Mouse (Mus musculus) 3T3-L1 (cell line): ENCODE results near the gene 1810062G17Rik.

Source experiments
- DNase-seq: peaks from one replicate; pipeline ENCODE4 v3.0.0-alpha.2; 2015; ENCODE audit warnings: low read depth, low spot score

The 1810062G17Rik gene

GRCm38 (mm10) chr3:36505306-36505705 is 29.6 kb downstream of the 1810062G17Rik start:
- DNase-seq = no peak

DNA sequence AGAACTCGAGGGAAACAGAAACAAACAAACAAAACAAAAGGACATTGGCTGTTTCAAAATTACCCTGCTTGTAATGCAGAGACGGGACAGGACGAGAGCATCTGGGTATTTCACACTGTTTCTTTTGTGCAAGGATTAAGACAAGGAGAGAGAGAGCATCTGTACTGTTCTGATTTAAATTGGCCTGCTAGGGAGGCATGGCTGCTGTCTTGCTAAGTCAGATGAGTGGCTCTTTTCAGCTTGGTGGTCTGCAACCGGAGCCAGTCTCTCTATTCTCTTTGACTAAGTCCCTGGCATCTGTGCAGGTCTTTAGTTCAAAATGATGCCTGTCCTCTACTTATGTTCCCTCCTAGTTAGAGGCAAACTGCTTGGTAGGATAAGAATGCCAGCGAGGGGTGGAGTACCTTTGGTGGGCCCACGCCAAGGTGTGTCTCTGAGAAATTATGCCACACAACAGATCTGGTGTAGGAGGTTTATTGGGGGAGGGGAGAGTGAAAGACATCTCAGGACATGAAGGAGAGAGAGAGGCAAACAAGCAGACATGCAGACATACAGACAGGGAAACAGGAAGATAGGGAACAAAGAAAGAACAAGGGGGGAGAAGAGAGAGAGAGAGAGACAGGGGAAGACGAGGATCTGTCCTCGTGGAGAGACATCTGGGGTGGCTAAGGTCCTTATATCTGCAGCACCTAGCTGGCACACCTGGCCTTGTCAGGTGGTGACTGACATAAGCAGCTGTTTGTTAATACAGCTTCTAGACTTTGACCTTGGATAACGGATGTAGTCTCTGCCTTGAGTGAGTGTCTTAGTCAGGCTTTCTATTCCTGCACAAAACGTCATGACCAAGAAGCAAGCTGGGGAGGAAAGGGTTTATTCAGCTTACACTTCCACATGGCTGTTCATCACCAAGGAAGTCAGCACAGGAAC is 30.3 kb downstream of the 1810062G17Rik start:
- DNase-seq = no peak

DNA sequence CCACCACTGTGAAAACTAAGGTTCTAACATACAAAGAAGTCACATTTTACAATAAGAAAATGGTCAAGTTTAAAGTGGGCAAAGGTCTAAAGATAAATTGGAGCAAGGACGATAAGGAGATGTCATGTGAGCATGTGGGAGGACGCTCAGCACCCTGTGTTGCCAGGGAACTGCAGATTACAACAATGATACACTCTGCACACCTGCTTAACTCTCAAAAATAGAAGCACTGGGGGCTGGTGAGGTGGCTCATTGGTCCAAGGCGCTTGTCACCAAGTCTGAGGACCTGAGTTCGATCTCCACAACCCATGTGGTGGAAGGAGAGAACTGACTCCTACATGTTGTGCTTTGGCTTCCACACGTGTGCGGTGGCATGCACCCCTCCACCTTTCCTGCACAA is 35.8 kb downstream of the 1810062G17Rik start:
- no peak for DNase-seq

GRCm38 (mm10) chr3:36516196-36516595 is 40.5 kb downstream of the 1810062G17Rik start:
- DNase-seq = no peak

DNA sequence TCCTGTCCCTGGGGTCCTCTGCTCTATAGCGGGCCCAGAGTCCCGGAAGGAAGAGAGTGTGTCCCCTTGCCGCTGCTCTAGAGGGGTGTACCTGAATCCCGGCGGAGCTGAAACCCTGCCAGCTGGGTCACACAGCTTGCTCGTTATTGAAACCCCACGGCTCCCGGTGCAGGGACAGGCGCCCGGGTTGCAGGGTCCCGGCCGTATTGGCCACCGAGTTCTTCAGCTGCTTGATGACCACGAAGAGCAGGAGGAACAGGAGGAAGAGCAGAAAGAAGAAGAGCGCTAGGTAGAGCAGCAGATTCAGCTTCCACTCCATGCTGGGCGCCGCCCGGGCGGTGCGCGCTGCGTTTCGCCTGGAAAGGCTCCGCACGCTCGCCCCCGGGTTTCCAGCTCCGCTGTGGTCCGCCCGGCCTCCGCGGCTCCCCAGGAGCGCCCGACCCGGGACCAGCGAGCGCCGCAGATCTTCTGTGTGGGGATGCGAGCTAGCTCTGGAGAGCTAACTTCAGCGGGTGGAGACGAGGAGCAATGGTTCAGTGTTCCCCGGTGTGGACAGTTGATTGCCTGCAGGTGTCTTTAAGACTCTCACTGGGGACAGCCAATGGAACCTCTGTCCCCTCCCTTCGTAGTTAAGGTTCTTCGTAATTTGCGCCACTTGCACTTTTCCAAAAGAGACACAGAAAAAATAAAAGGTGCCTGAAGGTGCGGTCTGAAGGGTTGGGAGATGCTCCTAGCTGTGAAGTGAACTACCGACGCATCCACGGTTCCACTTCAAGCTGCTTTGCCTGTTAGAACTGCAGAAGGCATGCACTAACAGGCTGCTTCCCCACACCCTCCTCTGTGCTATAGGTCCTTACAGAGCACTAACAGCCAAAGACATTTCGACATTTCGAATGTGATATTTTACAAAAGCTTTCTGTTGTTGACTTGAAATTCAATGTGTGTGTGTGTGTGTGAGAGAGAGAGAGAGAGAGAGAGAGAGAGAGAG is 45.6 kb downstream of the 1810062G17Rik start, which contains the start of gene Gm11549:
Gene Gm11549, minus strand, starts transcription at position 741 of the 988 bp plus-strand sequence.
- DNase-seq = no peak

DNA sequence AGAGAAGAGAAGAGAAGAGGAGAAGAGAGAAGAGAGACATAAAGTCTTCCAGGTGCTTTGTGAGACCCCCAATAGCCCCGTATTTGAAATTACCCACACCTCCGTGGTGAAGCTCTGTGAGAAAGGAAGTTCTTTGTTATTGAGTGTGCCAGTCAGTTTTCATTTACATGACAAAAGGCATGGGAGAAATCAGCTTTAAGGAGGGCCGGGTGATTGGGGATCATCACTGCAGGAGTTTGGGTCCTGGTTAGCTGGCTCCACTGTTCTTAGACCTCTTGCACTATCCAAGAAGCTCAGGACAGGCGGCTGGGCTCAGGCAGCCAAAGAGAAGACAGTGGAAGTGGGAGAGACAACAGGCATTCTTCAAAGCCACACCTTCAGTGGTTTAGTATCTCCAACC is 46.4 kb downstream of the 1810062G17Rik start:
- no peak for DNase-seq

DNA sequence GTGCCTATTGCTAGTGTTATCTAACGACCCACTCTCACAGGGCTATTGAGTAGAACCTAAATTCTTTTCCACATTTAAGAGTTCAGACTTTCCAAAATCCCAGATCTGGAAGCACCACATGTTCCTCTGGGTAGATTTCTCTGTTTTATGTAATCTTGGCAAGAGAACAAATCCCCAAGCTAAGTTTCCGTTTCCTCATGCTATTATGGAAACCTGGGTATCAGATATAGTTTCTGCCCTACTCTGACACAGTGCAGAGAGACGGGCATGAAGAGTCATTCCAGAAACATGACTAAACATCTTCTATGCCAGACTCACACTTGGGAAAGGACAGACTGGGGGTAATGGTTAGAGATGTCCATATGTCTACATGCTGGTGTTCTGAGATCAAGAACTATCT is 48.7 kb downstream of the 1810062G17Rik start:
- peak; percentile 71 for DNase-seq

GRCm38 (mm10) chr3:36530345-36530744 is 54.6 kb downstream of the 1810062G17Rik start:
- DNase-seq = peak; percentile 60

- no peak for DNase-seq
These were observed 55.0 kb downstream of the 1810062G17Rik start for GRCm38 (mm10) chr3:36530781-36531180.

GRCm38 (mm10) chr3:36531242-36531641 is 55.5 kb downstream of the 1810062G17Rik start:
- peak; percentile 77 for DNase-seq
